ENCODE assay signal across 8 mouse cellular contexts in genomic region chr11:85831656-85832230, GRCm38 (mm10). TPM values are rescaled to one million over a fixed set of nuclear protein-coding genes. Genes with fewer than 3 reads are reported as not detected.
DNase-seq lines count a peak whose midpoint lies in the region; ATAC-seq and TF ChIP-seq lines count a peak whose summit lies in the region.

No protein-coding gene starts in this region.

- no peak for ATAC-seq in limb, embryonic 14.5 days (ENCODE audit: low FRiP score, low read depth)
- no peak for ATAC-seq in neural tube, embryonic 15.5 days (ENCODE audit: low FRiP score)

- H3K27me3 ChIP-seq in kidney, adult 2 months (replicated peaks; ENCODE audit: control insufficient read depth, insufficient read depth, low read length), result no peaks in the 10 kb centered on the region
- peaks cover 100% of the 10 kb centered on the region for H3K27me3 ChIP-seq in forebrain, embryonic 10.5 days (ENCODE audit: poor library complexity, severe bottlenecking)
- H3K27me3 ChIP-seq in limb, embryonic 14.5 days (ENCODE audit: control insufficient read depth, insufficient read depth, low read length), result peaks cover 77% of the 10 kb centered on the region
- peaks cover 85% of the 10 kb centered on the region for H3K27me3 ChIP-seq in neural tube, embryonic 15.5 days (replicated peaks)

- peak overlapping the region; percentile 89 for H3K4me2 ChIP-seq in limb, embryonic 14.5 days (replicated peaks; ENCODE audit: low read depth, low read length, severe bottlenecking)
- peak overlapping the region; percentile 59 for H3K4me2 ChIP-seq in neural tube, embryonic 15.5 days

- H3K9me3 ChIP-seq in forebrain, embryonic 10.5 days, result no peaks in the 10 kb centered on the region
- H3K9me3 ChIP-seq in limb, embryonic 14.5 days (ENCODE audit: control insufficient read depth, low read length), result no peaks in the 10 kb centered on the region
- H3K9me3 ChIP-seq in neural tube, embryonic 15.5 days (replicated peaks), result no peaks in the 10 kb centered on the region

- no peaks in the 10 kb centered on the region; the same call in 1 of the 2 replicates for H3K36me3 ChIP-seq in kidney, adult 2 months (ENCODE audit: control insufficient read depth, insufficient read depth, low read length)
- no peaks in the 10 kb centered on the region; the same call in 1 of the 2 replicates for H3K36me3 ChIP-seq in forebrain, embryonic 10.5 days (replicated peaks)
- peaks cover 7% of the 10 kb centered on the region for H3K36me3 ChIP-seq in limb, embryonic 14.5 days (ENCODE audit: control insufficient read depth, insufficient read depth, low read length)
- no peaks in the 10 kb centered on the region for H3K36me3 ChIP-seq in neural tube, embryonic 15.5 days

- peak overlapping the region; percentile 85 for H3K9ac ChIP-seq in limb, embryonic 14.5 days (ENCODE audit: low read depth, low read length, severe bottlenecking)
- H3K9ac ChIP-seq in neural tube, embryonic 15.5 days (replicated peaks), result no peak overlapping the region

- peak; percentile 54 for DNase-seq in kidney, adult 2 months
- no peak for DNase-seq in kidney, postnatal 36 days
- DNase-seq in forebrain, embryonic 10.5 days (ENCODE audit: extremely low spot score, low spot score), result peak; percentile 61
- no peak for DNase-seq in limb, embryonic 14.5 days (ENCODE audit: low spot score)
- no peak for DNase-seq in adipocyte (ENCODE audit: low spot score)
- DNase-seq in testis, postnatal 14 days (ENCODE audit: low spot score), result no peak
- DNase-seq in left cerebral cortex, adult 2 months (ENCODE audit: extremely low spot score in 1 of 2, low spot score in 2 of 2), result no peak

- intact Hi-C loops in left cerebral cortex, adult 2 months (cut with DNase I), result no loop called here

- peak overlapping the region; percentile 81 for H3K4me3 ChIP-seq in kidney, adult 2 months (ENCODE audit: insufficient read depth, low read depth, low read length)
- peak overlapping the region; percentile 55 for H3K4me3 ChIP-seq in forebrain, embryonic 10.5 days
- H3K4me3 ChIP-seq in limb, embryonic 14.5 days (replicated peaks; ENCODE audit: low read length), result peak overlapping the region; percentile 50
- H3K4me3 ChIP-seq in neural tube, embryonic 15.5 days (replicated peaks), result peak overlapping the region; percentile 33
- H3K4me3 ChIP-seq in left cerebral cortex, adult 2 months, result no peak overlapping the region

- no peak for TF ChIP-seq CTCF in kidney, adult 2 months (conservative IDR thresholded peaks at IDR 0.05; ENCODE audit: insufficient read depth, insufficient read length, low read depth, low read length)
- no peak for TF ChIP-seq CTCF in left cerebral cortex, adult 2 months (IDR thresholded peaks at IDR 0.05)

- WGBS in kidney, adult 2 months, result 3% methylated on average over 33 of the region's 33 CpGs
- WGBS in forebrain, embryonic 10.5 days, result under 1% methylated on average over 33 of the region's 33 CpGs
- 1% methylated on average over 33 of the region's 33 CpGs for WGBS in limb, embryonic 14.5 days
- WGBS in neural tube, embryonic 15.5 days, result under 1% methylated on average over 33 of the region's 33 CpGs

- peak overlapping the region; percentile 90 for H3K27ac ChIP-seq in kidney, adult 2 months (ENCODE audit: insufficient read depth, low read depth, low read length)
- peak overlapping the region; percentile 75 for H3K27ac ChIP-seq in forebrain, embryonic 10.5 days
- 0 out of 2 replicates have a peak overlapping the region, but pooled peaks have one; percentile 13 for H3K27ac ChIP-seq in limb, embryonic 14.5 days (replicated peaks; ENCODE audit: low read depth, low read length)
- H3K27ac ChIP-seq in neural tube, embryonic 15.5 days (replicated peaks), result no peak overlapping the region
- no peak overlapping the region for H3K27ac ChIP-seq in left cerebral cortex, adult 2 months

- H3K4me1 ChIP-seq in kidney, adult 2 months (ENCODE audit: control insufficient read depth, insufficient read depth, low read length), result peaks cover 6% of the 10 kb centered on the region; the same call in 1 of the 2 replicates
- H3K4me1 ChIP-seq in forebrain, embryonic 10.5 days, result peaks cover 70% of the 10 kb centered on the region
- H3K4me1 ChIP-seq in limb, embryonic 14.5 days (ENCODE audit: control insufficient read depth, insufficient read depth, low read length), result peaks cover 22% of the 10 kb centered on the region
- H3K4me1 ChIP-seq in neural tube, embryonic 15.5 days, result peaks cover 30% of the 10 kb centered on the region

- no peak for TF ChIP-seq POLR2A in kidney, adult 2 months (IDR thresholded peaks at IDR 0.05; ENCODE audit: low read depth, low read length)
- no peak for TF ChIP-seq POLR2A in limb, embryonic 14.5 days (IDR thresholded peaks at IDR 0.05; ENCODE audit: borderline replicate concordance, extremely low read depth, insufficient read depth, insufficient read length)

RNA-seq across cellular contexts. Expression of gene Tbx2, which starts 0.6 kb away (rescaled TPM):
- 58.5 and 66.9 TPM in 2 replicates for polyA plus RNA-seq in kidney, adult 2 months (2012; rRNA removed)
- 2.5 and 3.2 TPM in 2 replicates for polyA plus RNA-seq in forebrain, embryonic 10.5 days (2016; fragmentation: Nextera tagmentation; extraction: Ambion mirVana)
- 31.7 and 39.1 TPM in 2 replicates for polyA plus RNA-seq in limb, embryonic 14.5 days (2012; rRNA removed)
- polyA plus RNA-seq in limb, embryonic 14.5 days (2014; fragmentation: Nextera tagmentation; extraction: Ambion mirVana), result 6.5 and 9.3 TPM in 2 replicates
- 1.4 and 1.5 TPM in 2 replicates for polyA plus RNA-seq in neural tube, embryonic 15.5 days (2015; fragmentation: Nextera tagmentation; extraction: Ambion mirVana)
- 1 to 10 TPM; 1.9 to 2.0 TPM for total RNA-seq in left cerebral cortex, adult 2 months (2021)

RNA-seq across cellular contexts. Expression of gene Gm11444, which starts 18.4 kb away (rescaled TPM):
- polyA plus RNA-seq in kidney, adult 2 months (2012; rRNA removed), result not detected in 2 replicates
- not detected in 2 replicates for polyA plus RNA-seq in forebrain, embryonic 10.5 days (2016; fragmentation: Nextera tagmentation; extraction: Ambion mirVana)
- polyA plus RNA-seq in limb, embryonic 14.5 days (2012; rRNA removed), result not detected in 2 replicates
- not detected in 2 replicates for polyA plus RNA-seq in limb, embryonic 14.5 days (2014; fragmentation: Nextera tagmentation; extraction: Ambion mirVana)
- not detected in 2 replicates for polyA plus RNA-seq in neural tube, embryonic 15.5 days (2015; fragmentation: Nextera tagmentation; extraction: Ambion mirVana)
- not detected for total RNA-seq in left cerebral cortex, adult 2 months (2021)

RNA-seq across cellular contexts. Expression of gene Tbx4, which starts 54.5 kb away (rescaled TPM):
- 0.08 TPM in 2 replicates for polyA plus RNA-seq in kidney, adult 2 months (2012; rRNA removed)
- 0.25 and 0.30 TPM in 2 replicates for polyA plus RNA-seq in forebrain, embryonic 10.5 days (2016; fragmentation: Nextera tagmentation; extraction: Ambion mirVana)
- polyA plus RNA-seq in limb, embryonic 14.5 days (2012; rRNA removed), result 37.5 and 52.7 TPM in 2 replicates
- polyA plus RNA-seq in limb, embryonic 14.5 days (2014; fragmentation: Nextera tagmentation; extraction: Ambion mirVana), result 15.5 and 20.0 TPM in 2 replicates
- 0.19 and 0.29 TPM in 2 replicates for polyA plus RNA-seq in neural tube, embryonic 15.5 days (2015; fragmentation: Nextera tagmentation; extraction: Ambion mirVana)
- under 1 TPM in 1 of 2 experiments, not detected in 1; 0.19 TPM for total RNA-seq in left cerebral cortex, adult 2 months (2021)

Comparison
In these comparisons a context has a peak if more than half of its experiments do, and no peak if none do; other contexts are left out.
1. DNase-seq: peak in kidney, adult 2 months (single experiment) and forebrain, embryonic 10.5 days (single experiment); none in kidney, postnatal 36 days (0 of 2), limb, embryonic 14.5 days (single experiment), adipocyte (single experiment), testis, postnatal 14 days (single experiment) and left cerebral cortex, adult 2 months (0 of 2).
2. H3K27ac ChIP-seq: peak in kidney, adult 2 months (single experiment), forebrain, embryonic 10.5 days (single experiment) and limb, embryonic 14.5 days (single experiment); none in neural tube, embryonic 15.5 days (single experiment) and left cerebral cortex, adult 2 months (single experiment).
3. RNA of gene Tbx4, which starts 54.5 kb away (polyA plus RNA-seq): 15.5 to 52.7 TPM in limb, embryonic 14.5 days; 0.25 to 0.30 TPM in forebrain, embryonic 10.5 days, 0.19 to 0.29 TPM in neural tube, embryonic 15.5 days and 0.08 TPM in kidney, adult 2 months; every median in the first group is over 10 times any median in the second.